Comparison of ENCODE assay signal across 17 mouse cellular contexts in genomic region chr6:86781361-86781957, GRCm38 (mm10).
"Had no signal": no experiment of that assay in that cellular context is flagged by ENCODE, and none has a peak within 500 bp of the region (broad histone marks: within the 10 kb centered on the region; RNA-seq: fewer than 3 reads in every experiment).

No protein-coding gene starts in this region.

- H3K4me3 ChIP-seq: layer of hippocampus, adult 2 months; left cerebral cortex, adult 2 months; limb, embryonic 10.5 days; liver, embryonic 12.5 days; lung, embryonic 15.5 days; midbrain, embryonic 10.5 days; neural tube, embryonic 12.5 days had no signal

- H3K4me2 ChIP-seq: liver, embryonic 12.5 days; lung, embryonic 15.5 days; neural tube, embryonic 12.5 days had no signal

- H3K9me3 ChIP-seq: limb, embryonic 10.5 days; liver, embryonic 12.5 days; lung, embryonic 15.5 days; midbrain, embryonic 10.5 days; neural tube, embryonic 12.5 days had no signal

- H3K36me3 ChIP-seq: limb, embryonic 10.5 days; liver, embryonic 12.5 days; lung, embryonic 15.5 days; midbrain, embryonic 10.5 days; neural tube, embryonic 12.5 days had no signal

- H3K27ac ChIP-seq: kidney, postnatal 0 days; layer of hippocampus, adult 2 months; left cerebral cortex, adult 2 months; limb, embryonic 10.5 days; liver, embryonic 12.5 days; lung, embryonic 15.5 days; midbrain, embryonic 10.5 days; neural tube, embryonic 12.5 days had no signal

- DNase-seq: kidney, adult 9 months; kidney, postnatal 36 days; liver, postnatal 0 days; lung, postnatal 14 days; midbrain, embryonic 14.5 days; right cerebral cortex, postnatal 4 days; spleen, adult 18-20 months; thymus, adult 18-20 months; thymus, postnatal 25 days had no signal

- H3K27me3 ChIP-seq: liver, embryonic 12.5 days; lung, embryonic 15.5 days; neural tube, embryonic 12.5 days had no signal

- H3K4me1 ChIP-seq: midbrain, embryonic 10.5 days; neural tube, embryonic 12.5 days had no signal

- H3K9ac ChIP-seq: liver, embryonic 12.5 days; liver, postnatal 0 days; lung, embryonic 15.5 days; neural tube, embryonic 12.5 days had no signal
